Mouse (Mus musculus) heart, postnatal 14 days (tissue): Measurements from ENCODE around the gene Nudt12. TPM values are rescaled to one million over a fixed set of nuclear protein-coding genes. Genes with fewer than 3 reads are reported as not detected.

Experiments used
- DNase-seq, 2 experiments: peaks; one replicate each; pipeline ENCODE4 v3.0.0; 2021 to 2022
- intact Hi-C: fragments of 180-260 bp; cut with DNase I; formaldehyde crosslinking; loops from one replicate; pipeline ENCODE4 v1.15.1; 2025
- long read RNA-seq, 2 experiments: library from polyadenylated mRNA; stranded (forward); transcript quantifications; one replicate each; pipeline ENCODE4 v2.0.0; 2021
- total RNA-seq, 2 experiments: library from RNA; stranded (reverse); gene quantifications; 2 replicates each; pipeline ENCODE4 v1.2.3; 2021

Nudt12 gene
- 10 to 100 TPM; 10.7 to 13.5 TPM for total RNA-seq
- long read RNA-seq, experiment 1, full-length matches to known transcripts: 7 of 9 reads
- long read RNA-seq, experiment 1, partial matches to known transcripts: 2 of 9 reads
- long read RNA-seq, experiment 1, other reads (novel, unspliced or antisense): 0 of 9 reads
- long read RNA-seq, experiment 2, full-length matches to known transcripts: 3 of 3 reads
- long read RNA-seq, experiment 2, partial matches to known transcripts: 0 of 3 reads
- long read RNA-seq, experiment 2, other reads (novel, unspliced or antisense): 0 of 3 reads

DNA sequence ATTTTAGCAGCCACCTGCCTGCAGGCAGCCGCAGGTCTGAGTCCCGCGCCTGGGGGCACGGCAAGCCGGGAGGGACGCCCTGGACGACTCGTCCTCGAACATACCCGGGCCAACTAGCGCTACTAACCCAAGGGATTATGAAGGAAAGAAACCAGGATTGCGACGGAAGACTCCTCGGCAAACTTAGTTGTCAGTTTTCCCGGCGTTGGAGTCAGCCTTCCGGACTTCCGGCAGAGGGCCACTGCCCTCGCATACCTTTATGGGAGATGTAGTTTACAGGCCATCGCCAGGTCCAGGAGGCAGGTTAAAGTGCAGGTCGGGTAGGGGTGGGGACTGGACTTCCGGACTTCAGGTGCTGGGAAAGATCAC, at the start of gene Nudt12:
Gene Nudt12 (minus strand): TSS at position 282 of the 369 bp plus-strand sequence.
- intact Hi-C loops: no loop called here
- DNase-seq: peak; percentile 58 to 72

DNA sequence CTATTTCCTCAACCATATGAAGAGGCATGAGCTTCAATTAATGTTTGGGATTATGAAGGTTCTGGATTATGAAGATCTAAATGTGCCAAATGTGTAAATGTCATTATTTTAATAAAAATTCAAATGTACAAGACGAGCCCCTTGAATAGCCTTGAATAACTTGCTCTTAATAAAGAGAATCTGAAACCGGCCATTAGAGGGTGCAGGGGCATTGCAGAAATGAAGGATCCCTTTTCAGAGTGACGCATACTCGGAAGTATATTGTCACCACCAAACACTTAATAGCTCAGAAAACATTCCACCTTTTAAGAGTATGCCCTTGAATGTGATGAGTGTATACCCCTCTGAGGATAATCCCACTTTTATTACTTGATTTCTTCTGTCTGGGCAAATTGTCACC, 40.1 kb upstream of the Nudt12 start:
- intact Hi-C loops: no loop called here
- DNase-seq: no peak

DNA sequence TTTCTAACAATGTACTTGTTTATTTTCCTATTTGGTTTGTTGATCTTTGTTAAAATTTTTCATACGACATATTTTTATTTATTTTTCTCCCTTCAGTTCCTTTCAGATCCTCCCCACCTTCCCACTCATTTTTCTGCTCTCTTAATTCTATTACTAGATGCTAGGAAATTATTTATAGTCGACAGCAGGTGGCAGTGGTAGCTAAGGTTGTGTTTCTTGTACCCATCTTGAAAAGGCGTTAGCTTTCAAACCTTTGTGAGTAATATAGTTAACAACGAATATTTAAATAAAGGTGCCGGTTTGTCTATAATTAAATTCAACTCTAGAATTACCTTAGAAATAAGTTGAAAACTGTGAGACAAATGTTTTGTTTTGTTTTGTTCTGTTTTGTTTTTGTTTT, 26.6 kb upstream of the Nudt12 start:
- DNase-seq: peak in 1 of 2 experiments; percentile 2
- intact Hi-C loops: no loop called here

DNA sequence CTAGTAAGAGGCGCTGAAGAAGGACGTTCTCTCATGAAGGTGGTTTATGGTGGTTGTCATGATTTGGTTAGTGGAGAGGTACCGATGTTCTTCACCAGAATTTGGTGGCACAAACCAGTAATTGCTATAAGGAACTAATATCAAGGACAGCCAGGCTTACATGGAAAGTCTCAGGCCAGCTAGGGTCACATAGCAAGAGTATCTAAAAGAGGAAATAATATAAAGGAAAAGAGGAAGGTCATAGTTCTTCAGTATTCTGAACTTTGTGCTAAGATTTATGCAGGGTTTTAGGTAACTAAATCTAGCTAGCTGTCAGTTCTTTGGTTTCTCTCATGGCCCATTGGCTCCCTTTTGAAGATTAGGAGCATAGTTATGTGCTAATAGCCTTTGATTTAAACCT, 20.3 kb upstream of the Nudt12 start:
- no peak for DNase-seq
- intact Hi-C loops: no loop called here

DNA sequence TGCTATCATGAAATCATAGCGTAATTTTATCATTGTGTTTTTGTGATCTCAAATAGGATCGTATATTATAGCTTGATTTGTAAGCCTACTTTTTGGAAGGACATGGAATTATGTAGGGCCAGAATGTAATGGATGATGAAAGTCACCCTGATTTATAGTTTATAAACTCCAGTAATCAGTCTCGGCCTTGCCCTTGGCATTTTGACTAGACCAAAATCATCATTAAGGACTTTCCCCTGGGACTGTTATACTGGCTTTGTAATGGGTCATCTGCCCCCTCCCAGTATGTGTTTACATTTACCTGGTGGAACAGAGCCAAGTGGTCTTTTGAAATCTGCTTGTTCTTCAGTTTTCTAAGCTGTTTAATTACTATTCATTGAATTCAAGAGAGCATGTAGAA, 13.2 kb upstream of the Nudt12 start:
- no peak for DNase-seq
- intact Hi-C loops: no loop called here

DNA sequence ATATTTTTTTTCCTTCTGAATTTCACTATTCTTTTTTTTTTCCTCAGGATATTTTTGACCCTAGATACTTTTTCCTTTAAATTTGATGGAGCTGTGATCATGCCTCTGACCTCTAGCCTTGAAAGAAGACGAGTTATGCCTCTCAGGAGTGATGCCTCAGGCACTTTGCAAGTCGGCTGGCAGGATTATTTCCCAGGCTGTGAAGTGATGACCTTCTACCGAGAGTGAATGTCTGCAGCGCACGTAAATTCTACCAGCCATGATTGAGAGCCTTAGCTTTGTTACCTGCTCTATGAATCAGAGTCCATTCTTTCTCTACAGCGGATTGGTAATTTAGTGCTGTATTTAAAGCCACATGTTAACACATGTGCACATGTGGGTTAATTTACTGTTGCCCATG, 11.3 kb upstream of the Nudt12 start:
- no peak for DNase-seq
- intact Hi-C loops: no loop called here

DNA sequence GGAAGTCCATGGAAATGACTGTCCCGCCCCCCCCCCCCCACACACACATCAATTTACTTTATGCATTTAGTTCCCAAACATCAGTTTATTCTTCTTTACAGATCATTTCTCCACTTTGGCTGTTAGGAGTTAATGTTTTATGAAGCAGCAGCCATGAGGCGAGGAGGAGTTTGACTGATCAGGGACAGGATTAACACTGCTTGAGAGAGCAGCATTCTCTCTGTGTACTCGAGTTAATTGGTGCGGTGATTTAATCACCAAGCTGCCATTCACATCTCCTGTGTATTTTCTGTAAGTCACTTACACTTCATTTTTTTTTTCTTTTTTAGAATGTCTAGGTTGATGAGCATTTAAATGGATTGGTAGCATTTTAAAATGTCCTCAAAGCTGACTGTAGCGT, 10.8 kb upstream of the Nudt12 start:
- no peak for DNase-seq
- intact Hi-C loops: no loop called here

DNA sequence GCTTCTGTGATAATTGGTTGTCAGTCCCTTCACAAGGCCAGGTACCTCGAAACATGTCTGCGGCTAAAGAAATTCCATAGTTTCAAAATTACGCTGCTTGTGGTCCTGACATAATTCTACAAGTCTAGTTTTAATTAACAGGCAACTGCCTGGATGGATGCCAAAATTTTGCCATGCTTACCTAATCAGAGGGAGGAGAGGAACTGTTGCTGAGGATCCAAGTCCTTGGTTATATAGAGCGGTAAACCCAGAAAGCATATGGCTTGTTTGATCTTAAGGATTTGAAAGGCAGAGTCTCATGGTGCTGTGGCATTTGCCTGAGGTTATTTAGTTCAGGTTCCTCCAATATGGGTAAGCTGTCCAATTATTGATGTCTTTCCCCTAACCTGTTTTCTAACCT, 5.5 kb upstream of the Nudt12 start:
- no peak for DNase-seq
- intact Hi-C loops: no loop called here

DNA sequence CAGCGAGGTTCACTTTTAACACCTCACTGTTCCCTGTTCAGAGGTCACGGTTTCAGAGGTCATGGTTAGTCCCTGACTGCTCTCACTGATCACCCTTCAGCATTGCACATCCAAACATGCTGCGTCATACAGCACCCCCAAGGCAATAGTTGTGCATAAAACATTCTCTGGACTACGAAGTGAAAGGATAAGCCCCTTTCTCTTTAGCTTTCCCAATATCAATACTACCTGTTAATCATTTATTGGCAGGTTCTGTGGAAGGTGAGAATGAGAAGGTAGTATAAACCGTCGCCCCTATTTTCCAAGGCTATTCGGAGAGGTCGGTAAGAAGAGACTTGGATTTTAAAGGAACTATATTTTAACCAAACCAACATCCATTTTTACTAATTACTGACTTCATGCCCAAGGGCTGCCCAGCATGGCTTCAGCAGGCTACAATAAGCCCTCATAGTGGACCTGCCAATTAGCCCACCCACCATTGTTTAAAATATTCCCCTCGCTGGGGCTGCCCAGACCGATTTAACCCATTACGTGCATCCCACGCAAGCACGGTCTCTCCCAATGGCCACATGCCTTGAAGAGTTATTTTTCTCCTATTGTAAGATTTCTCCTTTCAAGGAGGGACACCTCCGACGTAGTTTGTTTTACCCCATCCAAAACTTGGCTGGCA, 616 bp downstream of the Nudt12 start:
- no peak for DNase-seq
- intact Hi-C loops: no loop called here

DNA sequence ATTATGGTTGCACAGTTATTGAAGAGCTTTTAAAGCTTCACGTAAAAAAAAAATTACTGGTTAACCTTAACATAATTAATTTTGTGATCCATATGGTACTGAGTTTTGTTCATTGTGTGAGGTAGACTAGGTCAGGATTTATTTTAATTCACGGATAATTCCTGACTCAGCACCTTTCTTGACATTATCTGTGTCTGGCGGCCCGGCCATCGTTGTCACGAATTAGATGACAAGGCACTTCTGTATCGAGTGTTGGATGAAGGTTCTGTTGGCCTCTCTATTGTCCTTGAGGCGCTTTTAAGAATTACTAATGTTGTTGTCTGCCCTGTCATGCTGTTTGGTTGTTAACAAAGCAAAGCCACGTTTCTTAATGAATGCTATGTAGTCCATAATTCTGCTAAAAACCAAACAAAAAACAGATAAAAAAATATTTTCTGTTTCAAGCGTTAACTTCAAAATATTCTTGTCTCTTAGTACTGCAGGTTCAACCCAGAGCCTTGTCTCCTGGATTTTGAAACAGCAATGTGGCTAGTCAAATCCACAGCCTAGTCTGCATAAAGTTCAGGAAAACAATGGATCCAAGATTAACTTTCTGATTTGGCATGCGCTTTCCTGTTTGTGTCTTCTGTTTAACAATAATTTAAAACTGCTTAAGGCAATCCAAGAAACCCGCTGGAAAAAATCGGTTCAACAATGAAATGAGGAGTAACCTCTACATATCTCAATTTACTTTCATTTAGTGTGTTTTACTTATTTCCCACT, 1.4 kb downstream of the Nudt12 start:
- no peak for DNase-seq
- intact Hi-C loops: no loop called here

DNA sequence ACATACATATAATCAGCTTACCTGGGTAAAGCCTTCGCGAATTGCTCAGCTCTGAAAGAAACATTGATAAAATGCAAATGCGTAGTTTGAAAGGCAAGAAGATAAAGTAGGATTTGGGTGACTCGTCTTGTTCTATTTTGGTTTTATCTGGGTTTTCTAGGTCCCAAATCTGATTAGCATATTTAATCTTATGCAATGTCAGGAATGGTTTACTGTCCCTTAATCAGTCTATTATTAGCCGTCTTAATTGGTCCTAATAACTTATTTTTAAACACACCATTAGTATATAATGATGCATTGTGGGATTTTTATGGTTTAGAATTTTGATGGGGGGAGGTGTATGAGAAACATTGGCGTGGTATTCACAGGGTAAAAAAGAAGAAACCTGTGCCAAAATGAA, 21.9 kb downstream of the Nudt12 start, which contains the start of gene Pdzph1:
Gene Pdzph1 (minus strand): TSS at position 101 of the 400 bp plus-strand sequence.
- no peak for DNase-seq
- intact Hi-C loops: no loop called here

DNA sequence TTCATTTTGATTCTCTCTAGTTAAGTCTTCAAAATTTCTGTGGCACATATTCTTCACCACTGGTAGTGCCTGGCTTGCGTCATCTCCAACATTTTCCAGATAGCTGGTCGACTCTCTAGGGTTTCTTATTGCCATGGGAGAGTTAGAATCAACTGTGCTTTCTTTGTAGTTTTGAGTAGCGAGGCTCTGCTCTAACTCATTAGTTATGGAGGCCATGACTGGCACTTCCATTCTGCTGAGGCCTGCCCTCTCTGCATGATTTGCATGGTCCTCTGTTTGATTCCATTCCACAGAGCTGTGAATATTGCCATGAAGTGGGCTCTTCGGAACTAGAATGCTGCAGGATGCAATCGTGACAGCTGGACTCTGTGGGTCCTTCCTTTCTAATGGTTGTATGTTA, 39.9 kb downstream of the Nudt12 start:
- intact Hi-C loops: no loop called here
- DNase-seq: no peak

DNA sequence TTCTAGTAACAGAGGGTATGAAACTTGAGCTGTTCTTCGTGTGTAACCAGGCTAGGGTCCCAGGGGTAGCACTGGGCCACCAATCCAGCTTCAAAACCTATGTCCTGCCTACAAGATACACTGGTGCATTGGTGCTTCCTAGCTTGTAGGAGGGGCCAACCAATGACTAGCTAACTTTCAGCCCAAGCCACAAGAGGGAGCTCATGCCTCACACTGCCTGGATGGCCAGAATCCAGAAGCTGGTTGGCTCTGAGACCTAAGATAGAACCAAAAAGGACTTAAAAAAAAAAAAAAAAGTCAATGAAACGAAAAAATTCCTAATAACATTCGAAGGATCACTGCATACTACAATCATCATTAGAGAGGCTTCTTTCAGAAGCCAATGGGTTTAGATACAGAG, 53.3 kb downstream of the Nudt12 start:
- intact Hi-C loops: no loop called here
- DNase-seq: peak; percentile 2 to 16

DNA sequence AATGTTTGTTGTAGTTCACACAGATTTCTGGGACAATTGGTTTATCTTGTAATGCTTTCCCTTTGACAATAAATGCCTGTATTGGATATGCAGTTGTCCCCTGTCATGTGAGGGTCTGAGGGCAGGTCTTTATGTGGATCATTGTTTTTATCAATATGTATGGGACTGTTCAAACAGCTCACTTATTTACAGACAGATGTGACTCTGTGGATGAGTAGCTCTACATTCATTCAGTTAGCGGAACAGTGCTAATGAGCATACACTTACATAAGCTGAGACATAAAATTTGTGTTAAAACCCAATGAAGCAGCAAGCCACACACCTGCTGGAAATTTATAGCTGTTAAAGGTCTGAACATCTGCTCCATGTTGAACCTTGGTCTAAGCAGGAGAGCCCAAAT, 56.1 kb downstream of the Nudt12 start:
- no peak for DNase-seq
- intact Hi-C loops: no loop called here

Other genes with a start within 250 kb of the Nudt12 start
- not detected for gene Pdzph1, start 22.0 kb downstream of the Nudt12 start, total RNA-seq